Comparison of ENCODE assay signal across 16 mouse cellular contexts in the genomic region with DNA sequence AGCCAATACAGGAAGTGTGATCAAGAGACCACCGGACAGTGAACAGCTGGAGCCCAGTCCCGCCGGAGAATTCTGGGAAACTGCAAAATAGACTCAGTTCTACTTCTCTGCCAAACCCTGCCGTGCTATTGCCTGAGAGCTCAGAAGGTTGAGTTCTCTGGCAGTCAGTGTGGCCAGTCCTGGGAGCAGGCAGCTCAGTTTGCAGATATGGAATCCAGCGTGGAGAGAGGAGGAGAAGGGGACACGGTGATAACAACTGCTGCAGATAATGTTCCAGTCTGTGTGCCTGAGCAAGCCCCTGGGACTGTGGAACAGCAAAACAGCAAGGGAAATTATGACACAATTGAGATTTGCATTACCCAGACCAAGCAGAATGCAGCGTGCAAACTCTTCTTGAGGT. TPM values are rescaled to one million over a fixed set of nuclear protein-coding genes. Genes with fewer than 3 reads are reported as not detected.
DNase-seq lines count a peak whose midpoint lies in the region; ATAC-seq lines count a peak whose summit lies in the region.
"Had no signal": no experiment of that assay in that cellular context is flagged by ENCODE, and none has a peak within 500 bp of the region (broad histone marks: within the 10 kb centered on the region; RNA-seq: fewer than 3 reads in every experiment).

No protein-coding gene starts in this region.

- peaks cover 5% of the 10 kb centered on the region; the same call in 1 of the 2 replicates for H3K4me1 ChIP-seq in limb, embryonic 12.5 days (replicated peaks)
- H3K4me1 ChIP-seq in limb, embryonic 10.5 days, result no peaks in the 10 kb centered on the region
- H3K4me1 ChIP-seq in heart, embryonic 15.5 days (replicated peaks), result peaks cover 13% of the 10 kb centered on the region
- H3K4me1 ChIP-seq: hindbrain, embryonic 13.5 days; megakaryocyte, embryonic 14.5 days; stomach, embryonic 15.5 days had no signal

- no peaks in the 10 kb centered on the region for H3K27me3 ChIP-seq in limb, embryonic 12.5 days
- no peaks in the 10 kb centered on the region for H3K27me3 ChIP-seq in limb, embryonic 10.5 days (ENCODE audit: low read depth, poor library complexity, severe bottlenecking)
- no peaks in the 10 kb centered on the region; the same call in 1 of the 2 replicates for H3K27me3 ChIP-seq in heart, embryonic 15.5 days
- H3K27me3 ChIP-seq: hindbrain, embryonic 13.5 days; lung, embryonic 15.5 days; megakaryocyte, embryonic 14.5 days; stomach, embryonic 15.5 days had no signal

- H3K4me2 ChIP-seq in limb, embryonic 12.5 days, result no peak overlapping the region
- peak overlapping the region; percentile 44 for H3K4me2 ChIP-seq in heart, embryonic 15.5 days
- H3K4me2 ChIP-seq: hindbrain, embryonic 13.5 days; lung, embryonic 15.5 days; stomach, embryonic 15.5 days had no signal

- H3K36me3 ChIP-seq in limb, embryonic 12.5 days, result no peaks in the 10 kb centered on the region
- no peaks in the 10 kb centered on the region for H3K36me3 ChIP-seq in limb, embryonic 10.5 days
- no peaks in the 10 kb centered on the region for H3K36me3 ChIP-seq in heart, embryonic 15.5 days
- H3K36me3 ChIP-seq: hindbrain, embryonic 13.5 days; lung, embryonic 15.5 days; stomach, embryonic 15.5 days had no signal

- DNase-seq in adrenal gland, postnatal 10 days, result peak; percentile 3
- no peak for DNase-seq in adrenal gland, postnatal 4 days (ENCODE audit: low spot score in 2 of 2)
- no peak for DNase-seq in limb, embryonic 10.5 days (ENCODE audit: low spot score)
- DNase-seq in skeletal muscle tissue, adult 2 months (ENCODE audit: low read depth, low spot score), result peak; percentile 54
- DNase-seq in layer of hippocampus, adult 9-11 months, result no peak
- no peak for DNase-seq in right cerebral cortex, postnatal 25 days
- DNase-seq: adrenal gland, postnatal 14 days; kidney, adult 8-10 months; liver; right cerebral cortex, postnatal 4 days had no signal

- ATAC-seq in limb, embryonic 12.5 days (ENCODE audit: insufficient number of reproducible peaks, insufficient read depth, low FRiP score, low TSS enrichment, low read depth), result no peak
- peak; percentile 78 for ATAC-seq in heart, embryonic 15.5 days (replicated peaks; ENCODE audit: insufficient number of reproducible peaks, insufficient read depth, low FRiP score, low read depth)

- H3K27ac ChIP-seq in limb, embryonic 12.5 days, result 0 out of 2 replicates have a peak overlapping the region, but pooled peaks have one; percentile 17
- H3K27ac ChIP-seq in limb, embryonic 10.5 days, result no peak overlapping the region
- peak overlapping the region; percentile 82 for H3K27ac ChIP-seq in heart, embryonic 15.5 days
- H3K27ac ChIP-seq: hindbrain, embryonic 13.5 days; lung, embryonic 15.5 days; stomach, embryonic 15.5 days had no signal

- WGBS in limb, embryonic 12.5 days, result 72% methylated on average over 7 of the region's 7 CpGs
- 90% methylated on average over 7 of the region's 7 CpGs for WGBS in limb, embryonic 10.5 days
- 20% methylated on average over 7 of the region's 7 CpGs for WGBS in heart, embryonic 15.5 days

- H3K9ac ChIP-seq in limb, embryonic 12.5 days (replicated peaks), result no peak overlapping the region
- H3K9ac ChIP-seq in heart, embryonic 15.5 days, result no peak overlapping the region
- H3K9ac ChIP-seq: hindbrain, embryonic 13.5 days; lung, embryonic 15.5 days; stomach, embryonic 15.5 days had no signal

- H3K9me3 ChIP-seq in limb, embryonic 12.5 days, result no peaks in the 10 kb centered on the region
- no peaks in the 10 kb centered on the region for H3K9me3 ChIP-seq in limb, embryonic 10.5 days (replicated peaks)
- no peaks in the 10 kb centered on the region for H3K9me3 ChIP-seq in heart, embryonic 15.5 days (replicated peaks)
- H3K9me3 ChIP-seq: hindbrain, embryonic 13.5 days; lung, embryonic 15.5 days; stomach, embryonic 15.5 days had no signal

- H3K4me3 ChIP-seq in limb, embryonic 12.5 days (replicated peaks), result no peak overlapping the region
- H3K4me3 ChIP-seq in limb, embryonic 10.5 days, result no peak overlapping the region
- H3K4me3 ChIP-seq in heart, embryonic 15.5 days, result no peak overlapping the region
- H3K4me3 ChIP-seq: hindbrain, embryonic 13.5 days; lung, embryonic 15.5 days; megakaryocyte, embryonic 14.5 days; stomach, embryonic 15.5 days had no signal

RNA-seq across cellular contexts. Expression of a gene that starts 7.6 kb away (rescaled TPM):
- 10 to 100 TPM in 1 of 2 experiments, 1 to 10 TPM in 1; 9.3 to 11.5 TPM for total RNA-seq in adrenal gland, postnatal 10 days (2021)
- total RNA-seq in adrenal gland, postnatal 4 days (2021), result 10 to 100 TPM; 14.2 to 15.5 TPM
- 0.50 and 0.60 TPM in 2 replicates for polyA plus RNA-seq in limb, embryonic 12.5 days (2016; fragmentation: Nextera tagmentation; extraction: Ambion mirVana)
- 0.05 and 0.06 TPM in 2 replicates for polyA plus RNA-seq in limb, embryonic 10.5 days (2016; fragmentation: Nextera tagmentation; extraction: Ambion mirVana)
- 3.6 and 5.1 TPM in 2 replicates for polyA plus RNA-seq in heart, embryonic 15.5 days (2015; fragmentation: Nextera tagmentation; extraction: Ambion mirVana)

Comparison
In these comparisons a context has a peak if more than half of its experiments do, and no peak if none do; other contexts are left out.
1. DNase-seq: peak in adrenal gland, postnatal 10 days (single experiment) and skeletal muscle tissue, adult 2 months (single experiment); none in adrenal gland, postnatal 4 days (0 of 2), limb, embryonic 10.5 days (single experiment), layer of hippocampus, adult 9-11 months (single experiment) and right cerebral cortex, postnatal 25 days (single experiment).